ENCODE assay signal across 10 mouse cellular contexts in the genomic region with DNA sequence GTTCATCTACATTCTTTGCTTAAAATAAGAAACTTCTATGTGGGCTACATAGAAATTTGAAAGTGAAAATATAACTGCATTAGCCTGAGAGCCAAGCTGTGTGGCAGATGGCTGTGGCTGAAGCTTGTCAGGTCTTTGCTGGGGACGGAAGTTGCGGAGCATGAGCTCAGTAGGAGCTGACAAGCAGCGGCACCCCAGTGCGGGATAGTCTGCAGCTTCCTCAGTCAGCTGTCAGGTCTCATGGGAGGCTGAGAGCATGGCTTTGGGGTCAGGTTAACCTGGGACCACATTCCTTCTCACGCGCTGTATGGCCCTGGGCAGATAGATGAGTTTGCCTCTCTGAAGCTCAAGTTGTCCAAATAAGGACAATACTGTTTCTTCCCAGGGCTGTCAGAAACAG. TPM values are rescaled to one million over a fixed set of nuclear protein-coding genes. Genes with fewer than 3 reads are reported as not detected.
DNase-seq lines count a peak whose midpoint lies in the region; ATAC-seq and TF ChIP-seq lines count a peak whose summit lies in the region.
"Had no signal": no experiment of that assay in that cellular context is flagged by ENCODE, and none has a peak within 500 bp of the region (broad histone marks: within the 10 kb centered on the region; RNA-seq: fewer than 3 reads in every experiment).

No protein-coding gene starts in this region.

- no peak overlapping the region for H3K4me2 ChIP-seq in hindbrain, embryonic 14.5 days (replicated peaks)
- no peak overlapping the region for H3K4me2 ChIP-seq in forebrain, embryonic 13.5 days
- H3K4me2 ChIP-seq in midbrain, embryonic 13.5 days (replicated peaks), result no peak overlapping the region

- no peak for ATAC-seq in hindbrain, embryonic 14.5 days (ENCODE audit: low FRiP score)
- ATAC-seq in Patski, result peak; percentile 6
- ATAC-seq in forebrain, embryonic 13.5 days, result peak; percentile 71
- peak; percentile 48 for ATAC-seq in midbrain, embryonic 13.5 days

- no peaks in the 10 kb centered on the region for H3K27me3 ChIP-seq in hindbrain, embryonic 10.5 days (ENCODE audit: insufficient read depth, poor library complexity, severe bottlenecking)
- no peaks in the 10 kb centered on the region for H3K27me3 ChIP-seq in hindbrain, embryonic 14.5 days (ENCODE audit: control insufficient read depth, insufficient read depth, low read length)
- no peaks in the 10 kb centered on the region for H3K27me3 ChIP-seq in Patski
- no peaks in the 10 kb centered on the region for H3K27me3 ChIP-seq in forebrain, embryonic 13.5 days
- H3K27me3 ChIP-seq in midbrain, embryonic 13.5 days, result peaks cover 4% of the 10 kb centered on the region; the same call in 1 of the 2 replicates
- no peaks in the 10 kb centered on the region for H3K27me3 ChIP-seq in kidney, adult 2 months (replicated peaks; ENCODE audit: control insufficient read depth, insufficient read depth, low read length)

- no peak overlapping the region for H3K4me3 ChIP-seq in hindbrain, embryonic 10.5 days
- H3K4me3 ChIP-seq in hindbrain, embryonic 14.5 days (replicated peaks; ENCODE audit: low read length), result no peak overlapping the region
- no peak overlapping the region for H3K4me3 ChIP-seq in forebrain, embryonic 13.5 days
- no peak overlapping the region for H3K4me3 ChIP-seq in midbrain, embryonic 13.5 days (replicated peaks)
- H3K4me3 ChIP-seq in kidney, adult 2 months (ENCODE audit: insufficient read depth, low read depth, low read length), result no peak overlapping the region

- WGBS in hindbrain, embryonic 10.5 days, result 75% methylated on average over 6 of the region's 6 CpGs
- WGBS in hindbrain, embryonic 14.5 days, result 44% methylated on average over 6 of the region's 6 CpGs
- 57% methylated on average over 6 of the region's 6 CpGs for WGBS in forebrain, embryonic 13.5 days
- WGBS in midbrain, embryonic 13.5 days, result 61% methylated on average over 6 of the region's 6 CpGs
- WGBS in kidney, adult 2 months, result 69% methylated on average over 6 of the region's 6 CpGs

- peaks cover 16% of the 10 kb centered on the region for H3K4me1 ChIP-seq in hindbrain, embryonic 10.5 days (replicated peaks)
- peaks cover 18% of the 10 kb centered on the region for H3K4me1 ChIP-seq in hindbrain, embryonic 14.5 days (replicated peaks; ENCODE audit: control insufficient read depth, insufficient read depth, low read length)
- peaks cover 27% of the 10 kb centered on the region for H3K4me1 ChIP-seq in forebrain, embryonic 13.5 days
- H3K4me1 ChIP-seq in midbrain, embryonic 13.5 days (replicated peaks), result peaks cover 24% of the 10 kb centered on the region
- H3K4me1 ChIP-seq in kidney, adult 2 months (ENCODE audit: control insufficient read depth, insufficient read depth, low read length), result no peaks in the 10 kb centered on the region

- peaks cover 88% of the 10 kb centered on the region for H3K36me3 ChIP-seq in hindbrain, embryonic 10.5 days
- peaks cover 50% of the 10 kb centered on the region for H3K36me3 ChIP-seq in hindbrain, embryonic 14.5 days (replicated peaks; ENCODE audit: control insufficient read depth, insufficient read depth)
- H3K36me3 ChIP-seq in forebrain, embryonic 13.5 days (ENCODE audit: poor library complexity, severe bottlenecking), result peaks cover 46% of the 10 kb centered on the region
- H3K36me3 ChIP-seq in midbrain, embryonic 13.5 days, result peaks cover 44% of the 10 kb centered on the region
- H3K36me3 ChIP-seq in kidney, adult 2 months (ENCODE audit: control insufficient read depth, insufficient read depth, low read length), result peaks cover 5% of the 10 kb centered on the region; the same call in 1 of the 2 replicates

- H3K27ac ChIP-seq in hindbrain, embryonic 10.5 days, result 0 out of 2 replicates have a peak overlapping the region, but pooled peaks have one; percentile 12
- no peak overlapping the region for H3K27ac ChIP-seq in hindbrain, embryonic 14.5 days
- H3K27ac ChIP-seq in forebrain, embryonic 13.5 days, result peak overlapping the region; percentile 78
- H3K27ac ChIP-seq in midbrain, embryonic 13.5 days, result 0 out of 2 replicates have a peak overlapping the region, but pooled peaks have one; percentile 5
- H3K27ac ChIP-seq in kidney, adult 2 months (ENCODE audit: insufficient read depth, low read depth, low read length), result no peak overlapping the region

- no peak for DNase-seq in hindbrain, embryonic 10.5 days (ENCODE audit: low spot score)
- DNase-seq in hindbrain, embryonic 14.5 days (ENCODE audit: low spot score), result no peak
- no peak for DNase-seq in Patski (ENCODE audit: low read depth, low spot score)
- no peak for DNase-seq in spleen, postnatal 10 days (ENCODE audit: low spot score in 2 of 2)
- no peak for DNase-seq in ovary, adult 18-20 months (ENCODE audit: low spot score)
- DNase-seq in kidney, adult 2 months, result no peak

- POLR2A ChIA-PET in Patski (lab: Charles Lee), result no interaction called here

- H3K9me3 ChIP-seq in hindbrain, embryonic 10.5 days, result peaks cover 7% of the 10 kb centered on the region; the same call in 1 of the 2 replicates
- H3K9me3 ChIP-seq in hindbrain, embryonic 14.5 days (ENCODE audit: control insufficient read depth, low read length), result no peaks in the 10 kb centered on the region
- 0 out of 2 replicates have a peak, but pooled peaks cover 10% of the 10 kb centered on the region for H3K9me3 ChIP-seq in forebrain, embryonic 13.5 days (replicated peaks)
- peaks cover 3% of the 10 kb centered on the region; the same call in 1 of the 2 replicates for H3K9me3 ChIP-seq in midbrain, embryonic 13.5 days

- H3K9ac ChIP-seq in hindbrain, embryonic 14.5 days, result no peak overlapping the region
- no peak overlapping the region for H3K9ac ChIP-seq in forebrain, embryonic 13.5 days
- H3K9ac ChIP-seq in midbrain, embryonic 13.5 days (replicated peaks), result no peak overlapping the region

- no peak for TF ChIP-seq CTCF in Patski (IDR thresholded peaks at IDR 0.05)
- TF ChIP-seq CTCF in kidney, adult 2 months (conservative IDR thresholded peaks at IDR 0.05; ENCODE audit: insufficient read depth, insufficient read length, low read depth, low read length), result no peak

- CTCF ChIA-PET in Patski (lab: Charles Lee), result interaction anchor here (1.0 to 1.1 kb wide), 2 partner anchors 10 to 39 kb away, joined by 3 read pairs; no protein-coding TSS in a partner anchor

- in situ Hi-C loops in Patski (cut with MboI; ENCODE audit: low pct_unique_long_range_greater_than_20kb), result loop anchor here (25.0 kb wide), 1 partner anchor 521 kb away; no protein-coding TSS in a partner anchor

- TF ChIP-seq POLR2A in kidney, adult 2 months (IDR thresholded peaks at IDR 0.05; ENCODE audit: low read depth, low read length), result no peak

RNA-seq across cellular contexts. Expression of a gene that starts 37.8 kb away (rescaled TPM):
- 28.8 and 30.6 TPM in 2 replicates for polyA plus RNA-seq in hindbrain, embryonic 10.5 days (2016; fragmentation: Nextera tagmentation; extraction: Ambion mirVana)
- polyA plus RNA-seq in hindbrain, embryonic 14.5 days (2014; fragmentation: Nextera tagmentation; extraction: Ambion mirVana), result 26.2 and 28.5 TPM in 2 replicates
- polyA plus RNA-seq in Patski (2021), result 41.6 TPM
- polyA plus RNA-seq in forebrain, embryonic 13.5 days (2015; fragmentation: Nextera tagmentation; extraction: Ambion mirVana), result 26.1 and 28.4 TPM in 2 replicates
- 25.8 and 28.8 TPM in 2 replicates for polyA plus RNA-seq in midbrain, embryonic 13.5 days (2015; fragmentation: Nextera tagmentation; extraction: Ambion mirVana)
- polyA plus RNA-seq in kidney, adult 2 months (2012; rRNA removed), result 29.2 and 33.1 TPM in 2 replicates

RNA-seq across cellular contexts. Expression of a gene that starts 37.9 kb away (rescaled TPM):
- polyA plus RNA-seq in hindbrain, embryonic 10.5 days (2016; fragmentation: Nextera tagmentation; extraction: Ambion mirVana), result 24.6 and 31.7 TPM in 2 replicates
- 7.1 and 8.4 TPM in 2 replicates for polyA plus RNA-seq in hindbrain, embryonic 14.5 days (2014; fragmentation: Nextera tagmentation; extraction: Ambion mirVana)
- polyA plus RNA-seq in Patski (2021), result 6.8 TPM
- polyA plus RNA-seq in forebrain, embryonic 13.5 days (2015; fragmentation: Nextera tagmentation; extraction: Ambion mirVana), result 20.4 and 21.3 TPM in 2 replicates
- 14.5 and 14.9 TPM in 2 replicates for polyA plus RNA-seq in midbrain, embryonic 13.5 days (2015; fragmentation: Nextera tagmentation; extraction: Ambion mirVana)
- 1.6 and 1.9 TPM in 2 replicates for polyA plus RNA-seq in kidney, adult 2 months (2012; rRNA removed)

RNA-seq across cellular contexts. Expression of a gene that starts 40.5 kb away (rescaled TPM):
- 0.20 and 0.37 TPM in 2 replicates for polyA plus RNA-seq in hindbrain, embryonic 10.5 days (2016; fragmentation: Nextera tagmentation; extraction: Ambion mirVana)
- 0.08 and 0.53 TPM in 2 replicates for polyA plus RNA-seq in hindbrain, embryonic 14.5 days (2014; fragmentation: Nextera tagmentation; extraction: Ambion mirVana)
- 0.12 TPM for polyA plus RNA-seq in Patski (2021)
- polyA plus RNA-seq in forebrain, embryonic 13.5 days (2015; fragmentation: Nextera tagmentation; extraction: Ambion mirVana), result 0.10 and 0.17 TPM in 2 replicates
- polyA plus RNA-seq in midbrain, embryonic 13.5 days (2015; fragmentation: Nextera tagmentation; extraction: Ambion mirVana), result 0.05 and 0.21 TPM in 2 replicates
- polyA plus RNA-seq in kidney, adult 2 months (2012; rRNA removed), result 0.66 and 0.96 TPM in 2 replicates
- polyA plus RNA-seq: neural tube, embryonic 11.5 days had no signal

RNA-seq across cellular contexts. Expression of a gene that starts 52.8 kb away (rescaled TPM):
- 1.6 and 2.3 TPM in 2 replicates for polyA plus RNA-seq in hindbrain, embryonic 10.5 days (2016; fragmentation: Nextera tagmentation; extraction: Ambion mirVana)
- polyA plus RNA-seq in hindbrain, embryonic 14.5 days (2014; fragmentation: Nextera tagmentation; extraction: Ambion mirVana), result 2.1 and 3.1 TPM in 2 replicates
- polyA plus RNA-seq in Patski (2021), result 0.10 TPM
- 1.7 and 1.9 TPM in 2 replicates for polyA plus RNA-seq in forebrain, embryonic 13.5 days (2015; fragmentation: Nextera tagmentation; extraction: Ambion mirVana)
- 2.2 and 3.2 TPM in 2 replicates for polyA plus RNA-seq in midbrain, embryonic 13.5 days (2015; fragmentation: Nextera tagmentation; extraction: Ambion mirVana)
- 2.2 and 2.3 TPM in 2 replicates for polyA plus RNA-seq in kidney, adult 2 months (2012; rRNA removed)

RNA-seq across cellular contexts. Expression of a gene that starts 53.7 kb away (rescaled TPM):
- not detected in 2 replicates for polyA plus RNA-seq in hindbrain, embryonic 10.5 days (2016; fragmentation: Nextera tagmentation; extraction: Ambion mirVana)
- not detected in 2 replicates for polyA plus RNA-seq in hindbrain, embryonic 14.5 days (2014; fragmentation: Nextera tagmentation; extraction: Ambion mirVana)
- not detected for polyA plus RNA-seq in Patski (2021)
- polyA plus RNA-seq in forebrain, embryonic 13.5 days (2015; fragmentation: Nextera tagmentation; extraction: Ambion mirVana), result not detected in 2 replicates
- polyA plus RNA-seq in midbrain, embryonic 13.5 days (2015; fragmentation: Nextera tagmentation; extraction: Ambion mirVana), result not detected in 2 replicates
- not detected in 2 replicates for polyA plus RNA-seq in kidney, adult 2 months (2012; rRNA removed)
- polyA plus RNA-seq: embryonic facial prominence, embryonic 14.5 days; neural tube, embryonic 11.5 days had no signal

Comparison
In these comparisons a context has a peak if more than half of its experiments do, and no peak if none do; other contexts are left out.
1. H3K27ac ChIP-seq: peak in hindbrain, embryonic 10.5 days (single experiment), forebrain, embryonic 13.5 days (single experiment) and midbrain, embryonic 13.5 days (single experiment); none in hindbrain, embryonic 14.5 days (single experiment) and kidney, adult 2 months (single experiment).